Mouse (Mus musculus): ENCODE measurements around the gene Tgm1. TPM values are rescaled to one million over a fixed set of nuclear protein-coding genes. Genes with fewer than 3 reads are reported as not detected.

The Tgm1 gene
- polyA plus RNA-seq, 1 experiment, result 4.3 TPM

GRCm38 (mm10) chr14:55672741-55673060 is 41.0 kb downstream of the Tgm1 start:
- DNase-seq (ENCODE audit: low read depth), result no peak

DNA sequence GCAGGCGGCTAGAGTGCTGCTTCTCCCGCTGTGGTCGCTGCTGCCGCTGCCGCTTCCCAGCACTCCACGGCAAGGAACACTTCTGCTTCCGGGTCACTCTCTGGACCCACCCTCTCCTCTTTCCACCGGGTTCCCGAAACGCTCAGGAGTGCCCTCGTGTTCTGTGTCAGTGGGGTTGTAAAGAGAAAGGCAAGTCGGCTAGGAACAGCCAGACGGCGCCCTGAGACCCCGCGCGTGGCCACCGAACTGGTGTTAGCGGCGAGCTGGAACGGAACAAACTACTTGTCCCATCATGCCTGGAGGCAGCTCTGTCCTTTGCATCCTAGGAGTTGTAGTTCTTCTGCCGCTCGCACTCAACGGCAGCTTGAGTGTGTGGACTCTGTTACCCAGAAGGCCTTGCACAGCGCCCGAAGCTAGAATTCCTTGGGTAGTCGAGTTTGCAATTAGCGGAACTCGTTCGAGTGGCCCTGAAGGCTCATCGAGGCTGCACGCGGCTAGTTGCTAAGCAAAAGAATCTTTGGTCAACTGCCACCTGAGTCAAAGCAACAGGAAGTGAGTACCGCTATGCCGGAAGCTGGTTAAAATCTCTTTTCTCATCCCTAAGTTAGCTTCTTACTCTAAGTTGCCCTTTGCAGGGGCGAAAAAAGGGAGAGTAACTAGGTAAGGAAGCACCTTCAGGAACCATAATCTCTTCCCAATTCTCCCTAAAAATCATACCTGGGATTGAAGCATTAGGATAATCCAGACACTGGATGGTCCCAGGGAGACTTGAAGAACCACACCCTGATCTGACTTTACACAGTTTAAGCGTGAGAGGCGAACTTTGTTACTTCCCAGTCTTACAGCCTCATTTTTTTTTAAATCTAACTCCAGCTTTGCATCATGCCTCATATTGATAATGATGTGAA is 41.6 kb downstream of the Tgm1 start, which contains the start of the genes Gmpr2 and Nedd8:
Gmpr2 (plus strand) TSS at position 109 of the 908 bp plus-strand sequence.
Nedd8 (minus strand) TSS at position 292 of the 908 bp plus-strand sequence.
- peak; percentile 93 for DNase-seq (ENCODE audit: low read depth)

DNA sequence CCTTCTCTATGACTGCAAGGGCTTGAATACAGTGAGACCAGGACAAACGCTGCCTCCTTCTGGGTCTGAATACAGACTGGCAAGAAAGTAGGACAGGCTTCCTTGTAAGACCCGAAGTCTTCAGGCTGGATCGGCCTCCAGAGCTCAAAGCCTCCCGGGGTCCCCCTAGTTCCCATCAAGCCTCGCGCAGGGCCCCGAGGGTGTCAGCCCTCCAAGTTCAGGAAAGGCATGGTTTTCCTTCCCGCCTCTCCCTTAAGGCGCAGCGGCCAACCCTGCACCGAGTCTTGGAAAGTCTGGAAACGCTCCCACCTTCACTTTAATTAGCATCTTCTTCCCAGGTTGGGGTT is 42.3 kb downstream of the Tgm1 start:
- no peak for DNase-seq (ENCODE audit: low read depth)

DNA sequence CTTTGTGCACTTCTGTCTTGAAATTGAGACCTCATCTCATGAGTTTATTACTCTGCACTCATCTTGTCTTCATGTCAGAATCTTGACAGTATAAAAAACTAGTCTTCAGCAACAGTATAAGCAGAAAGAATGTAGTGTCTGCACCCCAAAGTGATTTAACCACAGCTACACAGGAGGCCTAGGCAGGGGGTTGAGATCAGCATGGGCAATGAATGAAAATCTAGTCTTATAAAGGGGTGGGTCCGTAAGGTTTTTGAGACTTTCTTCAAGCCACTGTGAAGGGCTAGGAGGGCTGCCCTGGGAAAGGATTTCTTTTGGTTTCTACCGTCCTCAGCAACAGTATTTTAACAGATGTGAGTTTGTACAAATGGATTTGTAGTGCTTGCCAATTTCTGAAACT is 53.1 kb downstream of the Tgm1 start:
- DNase-seq (ENCODE audit: low read depth), result no peak

- DNase-seq (ENCODE audit: low read depth), result peak; percentile 28
These were observed 53.7 kb downstream of the Tgm1 start, which contains the start of gene Mdp1 for GRCm38 (mm10) chr14:55659960-55660573. TSS of gene Mdp1 (minus strand) at chr14:55660508.

DNA sequence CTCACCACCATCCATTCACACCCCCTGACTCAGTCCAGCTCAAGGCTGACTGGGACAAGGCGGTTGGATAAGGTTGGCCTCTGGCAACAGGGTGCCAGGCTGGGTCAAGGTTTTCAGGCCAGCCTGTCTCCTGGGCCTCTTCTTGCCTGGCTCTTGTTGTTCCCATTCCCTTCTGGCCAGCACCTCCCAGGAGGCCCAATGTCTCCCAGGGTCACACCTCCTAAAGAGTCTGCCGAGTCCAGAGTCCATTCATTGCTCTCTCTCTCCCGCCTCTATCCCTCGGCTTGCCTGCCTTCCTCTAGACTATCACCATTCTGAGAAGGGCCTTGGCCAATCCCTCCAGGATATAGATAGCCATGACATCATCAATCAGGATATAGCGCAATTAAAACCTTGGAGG is 55.7 kb downstream of the Tgm1 start:
- no peak for DNase-seq (ENCODE audit: low read depth)

GRCm38 (mm10) chr14:55656935-55657334 is 56.8 kb downstream of the Tgm1 start:
- DNase-seq (ENCODE audit: low read depth), result no peak

- no peak for DNase-seq (ENCODE audit: low read depth)
These were observed 62.2 kb downstream of the Tgm1 start for GRCm38 (mm10) chr14:55651528-55651927.

Other genes starting within 250 kb of the Tgm1 start
- 59.9 and 69.7 TPM in 2 replicates for gene Dhrs4, start 235.2 kb downstream of the Tgm1 start, polyA plus RNA-seq (2012; rRNA removed)
- gene Carmil3, start 223.3 kb downstream of the Tgm1 start, polyA plus RNA-seq (2012; rRNA removed), result 2.2 and 2.5 TPM in 2 replicates
- 0.39 and 0.74 TPM in 2 replicates for gene Cpne6, start 203.5 kb downstream of the Tgm1 start, polyA plus RNA-seq (2012; rRNA removed)
- gene Nrl, start 188.9 kb downstream of the Tgm1 start, polyA plus RNA-seq (2012; rRNA removed), result not detected in 2 replicates
- 46.6 and 53.5 TPM in 2 replicates for gene Pck2, start 173.7 kb downstream of the Tgm1 start, polyA plus RNA-seq (2012; rRNA removed)
- 186 and 207 TPM in 2 replicates for gene Dcaf11, start 153.9 kb downstream of the Tgm1 start, polyA plus RNA-seq (2012; rRNA removed)
- 5.5 and 6.6 TPM in 2 replicates for gene A730061H03Rik, start 153.5 kb downstream of the Tgm1 start, polyA plus RNA-seq (2012; rRNA removed)
- gene Fitm1, start 138.3 kb downstream of the Tgm1 start, polyA plus RNA-seq (2012; rRNA removed), result 1.6 and 4.0 TPM in 2 replicates
- gene Psme1, start 135.8 kb downstream of the Tgm1 start, polyA plus RNA-seq (2012; rRNA removed), result 62.8 and 71.9 TPM in 2 replicates
- gene Emc9, start 128.6 kb downstream of the Tgm1 start, polyA plus RNA-seq (2012; rRNA removed), result 37.4 and 62.0 TPM in 2 replicates
- 85.1 and 122 TPM in 2 replicates for gene Psme2, start 122.8 kb downstream of the Tgm1 start, polyA plus RNA-seq (2012; rRNA removed)
- gene Rnf31, start 122.2 kb downstream of the Tgm1 start, polyA plus RNA-seq (2012; rRNA removed), result 29.9 and 31.3 TPM in 2 replicates
- 63.1 and 66.8 TPM in 2 replicates for gene Irf9, start 110.4 kb downstream of the Tgm1 start, polyA plus RNA-seq (2012; rRNA removed)
- gene Rec8, start 95.9 kb downstream of the Tgm1 start, polyA plus RNA-seq (2012; rRNA removed), result 8.0 and 30.7 TPM in 2 replicates
- gene Ipo4, start 78.0 kb downstream of the Tgm1 start, polyA plus RNA-seq (2012; rRNA removed), result 93.1 and 112 TPM in 2 replicates
- 3.5 and 4.7 TPM in 2 replicates for gene Gm49378, start 76.0 kb downstream of the Tgm1 start, polyA plus RNA-seq (2012; rRNA removed)
- 103 and 117 TPM in 2 replicates for gene Tm9sf1, start 70.1 kb downstream of the Tgm1 start, polyA plus RNA-seq (2012; rRNA removed)
- gene Tssk4, start 63.7 kb downstream of the Tgm1 start, polyA plus RNA-seq (2012; rRNA removed), result 4.4 and 4.6 TPM in 2 replicates
- 33.1 and 34.8 TPM in 2 replicates for gene Mdp1, start 53.4 kb downstream of the Tgm1 start, polyA plus RNA-seq (2012; rRNA removed)
- 17.9 and 24.6 TPM in 2 replicates for gene Gmpr2, start 42.0 kb downstream of the Tgm1 start, polyA plus RNA-seq (2012; rRNA removed)
- gene Nedd8, start 41.8 kb downstream of the Tgm1 start, polyA plus RNA-seq (2012; rRNA removed), result 262 and 441 TPM in 2 replicates
- gene Tinf2, start 32.1 kb downstream of the Tgm1 start, polyA plus RNA-seq (2012; rRNA removed), result 12.3 and 12.4 TPM in 2 replicates
- gene Rabggta, start 8.3 kb upstream of the Tgm1 start, polyA plus RNA-seq (2012; rRNA removed), result 48.4 and 49.0 TPM in 2 replicates
- 92.5 and 99.0 TPM in 2 replicates for gene Dhrs1, start 31.8 kb upstream of the Tgm1 start, polyA plus RNA-seq (2012; rRNA removed)
- gene Nop9, start 31.8 kb upstream of the Tgm1 start, polyA plus RNA-seq (2012; rRNA removed), result 16.7 and 18.1 TPM in 2 replicates
- gene Cideb, start 44.5 kb upstream of the Tgm1 start, polyA plus RNA-seq (2012; rRNA removed), result 5.9 and 8.3 TPM in 2 replicates
- gene Ltb4r2, start 47.5 kb upstream of the Tgm1 start, polyA plus RNA-seq (2012; rRNA removed), result 1.5 and 2.2 TPM in 2 replicates
- gene Ltb4r1, start 52.0 kb upstream of the Tgm1 start, polyA plus RNA-seq (2012; rRNA removed), result 3.8 and 4.6 TPM in 2 replicates
- gene Adcy4, start 70.2 kb upstream of the Tgm1 start, polyA plus RNA-seq (2012; rRNA removed), result 12.6 and 13.6 TPM in 2 replicates
- 9.1 and 10.7 TPM in 2 replicates for gene Ripk3, start 74.9 kb upstream of the Tgm1 start, polyA plus RNA-seq (2012; rRNA removed)
- gene Nfatc4, start 109.2 kb upstream of the Tgm1 start, polyA plus RNA-seq (2012; rRNA removed), result 12.1 and 12.7 TPM in 2 replicates
- 3.4 and 4.9 TPM in 2 replicates for gene Nynrin, start 140.1 kb upstream of the Tgm1 start, polyA plus RNA-seq (2012; rRNA removed)
- 0.28 and 0.54 TPM in 2 replicates for gene Cbln3, start 170.5 kb upstream of the Tgm1 start, polyA plus RNA-seq (2012; rRNA removed)
- 14.3 and 14.7 TPM in 2 replicates for gene Khnyn, start 171.0 kb upstream of the Tgm1 start, polyA plus RNA-seq (2012; rRNA removed)
- 62.6 and 68.9 TPM in 2 replicates for gene Sdr39u1, start 186.4 kb upstream of the Tgm1 start, polyA plus RNA-seq (2012; rRNA removed)
- 2.0 and 2.6 TPM in 2 replicates for gene Cma1, start 230.7 kb upstream of the Tgm1 start, polyA plus RNA-seq (2012; rRNA removed)
- not detected in 2 replicates for gene Cma2, start 237.1 kb upstream of the Tgm1 start, polyA plus RNA-seq (2012; rRNA removed)